Mouse (Mus musculus) CH12.LX (cell line): ENCODE measurements around the gene Fem1b. TPM values are rescaled to one million over a fixed set of nuclear protein-coding genes. Genes with fewer than 3 reads are reported as not detected.
"Not testable (repeated sequence)": the region's sequence is repeated elsewhere in the genome, so short reads cannot be mapped to it uniquely, and the experiment has no call there.

ENCODE experiments used
- DNase-seq: peaks from one replicate; pipeline ENCODE4 v3.0.0-alpha.2; 2013; ENCODE audit errors: extremely low read depth
- H3K27ac ChIP-seq: 2 replicates; pipeline ENCODE4 v1.5.1; 2012; ENCODE audit warnings: low read depth, mild to moderate bottlenecking, control low read depth, moderate library complexity; ENCODE audit not compliant: insufficient read depth
- H3K27me3 ChIP-seq: replicated peaks from 2 replicates; pipeline ENCODE3; 2012; ENCODE audit warnings: inconsistent platforms
- H3K36me3 ChIP-seq, 2 experiments: replicated peaks in 1 of 2; 2 replicates each; pipeline versions ENCODE3 to v1.6.1; 2012; ENCODE audit warnings: inconsistent platforms in 1 of 2, low read length in 1 of 2, mild to moderate bottlenecking in 1 of 2, mixed read lengths in 1 of 2, moderate library complexity in 1 of 2; ENCODE audit not compliant: control insufficient read depth in 1 of 2, insufficient read depth in 1 of 2
- H3K4me1 ChIP-seq, 2 experiments: 2 replicates each; pipeline ENCODE4 v1.6.1; 2012; ENCODE audit warnings: inconsistent platforms in 1 of 2, moderate library complexity in 1 of 2; ENCODE audit not compliant: insufficient read depth in 2 of 2, control insufficient read depth in 1 of 2
- H3K4me2 ChIP-seq: 2 replicates; pipeline ENCODE4 v1.6.1; 2012; ENCODE audit warnings: low read depth, mild to moderate bottlenecking, control low read depth; ENCODE audit not compliant: poor library complexity, insufficient read depth, severe bottlenecking
- H3K4me3 ChIP-seq, 3 experiments: fragments of 150-350 bp in 1 of 3; sonication (generic) in 1 of 3; replicated peaks in 1 of 3; 2 replicates each; pipeline versions ENCODE3 to v1.5.1; 2011 to 2012; ENCODE audit warnings: low read depth in 2 of 3, low read length in 2 of 3, mild to moderate bottlenecking in 2 of 3, moderate library complexity in 2 of 3, control low read depth in 1 of 3, improper control_type of control experiment in 1 of 3, inconsistent platforms in 1 of 3, mixed read lengths in 1 of 3; ENCODE audit not compliant: poor library complexity in 1 of 3
- H3K79me2 ChIP-seq: replicated peaks from 2 replicates; pipeline ENCODE4 v1.6.1; 2012; ENCODE audit warnings: mild to moderate bottlenecking, moderate library complexity; ENCODE audit not compliant: control insufficient read depth, poor library complexity, insufficient read depth, severe bottlenecking; ENCODE audit errors: extremely low read depth
- H3K9ac ChIP-seq: 2 replicates; pipeline ENCODE4 v1.6.1; 2012; ENCODE audit warnings: low read depth, mild to moderate bottlenecking, control low read depth, moderate library complexity; ENCODE audit not compliant: insufficient read depth
- H3K9me3 ChIP-seq: replicated peaks from 2 replicates; pipeline ENCODE3; 2012; ENCODE audit warnings: low read length, inconsistent platforms, mixed read lengths
- BHLHE40 ChIP-seq: IDR thresholded peaks from 2 replicates; pipeline ENCODE4 v1.6.1; 2011; ENCODE audit warnings: mild to moderate bottlenecking, low read depth, low read length, improper control_type of control experiment
- CHD1 ChIP-seq: IDR thresholded peaks from 2 replicates; pipeline ENCODE4 v1.6.1; 2012; ENCODE audit warnings: low read depth, low read length, improper control_type of control experiment, inconsistent platforms
- CHD2 ChIP-seq: IDR thresholded peaks from 2 replicates; pipeline ENCODE4 v1.6.1; 2011; ENCODE audit warnings: low read length, improper control_type of control experiment
- CTCF ChIP-seq, 2 experiments: IDR thresholded peaks in 1 of 2; conservative IDR thresholded peaks in 1 of 2; 2 replicates each; pipeline ENCODE4 v1.5.1; 2011 to 2012; ENCODE audit warnings: low read depth in 2 of 2, low read length in 2 of 2, improper control_type of control experiment in 1 of 2, inconsistent platforms in 1 of 2, mild to moderate bottlenecking in 1 of 2, moderate library complexity in 1 of 2
- E2F4 ChIP-seq: IDR thresholded peaks from 2 replicates; pipeline ENCODE4 v1.6.1; 2011; ENCODE audit warnings: low read depth, low read length, improper control_type of control experiment; ENCODE audit not compliant: insufficient replicate concordance
- EP300 ChIP-seq: IDR thresholded peaks from 2 replicates; pipeline ENCODE4 v1.6.1; 2011; ENCODE audit warnings: low read length, improper control_type of control experiment
- JUND ChIP-seq: conservative IDR thresholded peaks from 2 replicates; pipeline ENCODE4 v1.6.1; 2011; ENCODE audit warnings: low read depth, low read length, improper control_type of control experiment
- MAFK ChIP-seq: IDR thresholded peaks from 2 replicates; pipeline ENCODE4 v1.6.1; 2011; ENCODE audit warnings: low read length, improper control_type of control experiment; ENCODE audit not compliant: insufficient replicate concordance
- MAX ChIP-seq: IDR thresholded peaks from 2 replicates; pipeline ENCODE4 v1.6.1; 2011; ENCODE audit warnings: low read length, improper control_type of control experiment
- MEF2A ChIP-seq: IDR thresholded peaks from 2 replicates; pipeline ENCODE4 v1.6.1; 2014; ENCODE audit warnings: low read depth, mild to moderate bottlenecking, inconsistent platforms, low read length, improper control_type of control experiment, borderline replicate concordance
- MXI1 ChIP-seq: IDR thresholded peaks from 2 replicates; pipeline ENCODE4 v1.6.1; 2011; ENCODE audit warnings: mild to moderate bottlenecking, low read depth, low read length, improper control_type of control experiment
- MYC ChIP-seq: IDR thresholded peaks from 2 replicates; pipeline ENCODE4 v1.6.1; 2011; ENCODE audit warnings: low read depth, mild to moderate bottlenecking, improper control_type of control experiment, low read length
- NELFE ChIP-seq: IDR thresholded peaks from 2 replicates; pipeline ENCODE4 v1.6.1; 2011; ENCODE audit warnings: low read depth, low read length, improper control_type of control experiment
- POLR2AphosphoS2 ChIP-seq: IDR thresholded peaks from 2 replicates; pipeline ENCODE4 v1.6.1; 2011; ENCODE audit warnings: low read depth, low read length, improper control_type of control experiment
- RAD21 ChIP-seq: IDR thresholded peaks from 2 replicates; pipeline ENCODE4 v1.6.1; 2011; ENCODE audit warnings: low read depth, mild to moderate bottlenecking, low read length, improper control_type of control experiment, moderate library complexity
- RCOR1 ChIP-seq: conservative IDR thresholded peaks from 2 replicates; pipeline ENCODE4 v1.6.1; 2012; ENCODE audit warnings: low read depth, mild to moderate bottlenecking, inconsistent platforms, low read length, improper control_type of control experiment
- SIN3A ChIP-seq: IDR thresholded peaks from 2 replicates; pipeline ENCODE4 v1.6.1; 2012; ENCODE audit warnings: low read length, improper control_type of control experiment, inconsistent platforms
- SMC3 ChIP-seq: IDR thresholded peaks from 2 replicates; pipeline ENCODE4 v1.6.1; 2011; ENCODE audit warnings: low read depth, low read length, improper control_type of control experiment
- TBP ChIP-seq: conservative IDR thresholded peaks from 2 replicates; pipeline ENCODE4 v1.6.1; 2011; ENCODE audit warnings: low read depth, low read length, improper control_type of control experiment
- UBTF ChIP-seq: IDR thresholded peaks from 2 replicates; pipeline ENCODE4 v1.6.1; 2012; ENCODE audit warnings: low read depth, mild to moderate bottlenecking, inconsistent platforms, low read length, improper control_type of control experiment, moderate library complexity
- USF1 ChIP-seq: IDR thresholded peaks from 2 replicates; pipeline ENCODE4 v1.6.1; 2014; ENCODE audit warnings: low read depth, mild to moderate bottlenecking, inconsistent platforms, low read length, improper control_type of control experiment
- ZKSCAN1 ChIP-seq: IDR thresholded peaks from 2 replicates; pipeline ENCODE4 v1.6.1; 2012; ENCODE audit warnings: low read depth, inconsistent platforms, low read length, improper control_type of control experiment, borderline replicate concordance
- ZMIZ1 ChIP-seq: IDR thresholded peaks from 2 replicates; pipeline ENCODE4 v1.6.1; 2012; ENCODE audit warnings: low read depth, mild to moderate bottlenecking, inconsistent platforms, low read length, improper control_type of control experiment
- dilution Hi-C: fragments of 300-500 bp; cut with MboI; formaldehyde crosslinking; loops from 2 replicates; pipeline ENCODE4 v1.14.3; 2020; ENCODE audit warnings: low sequenced_read_pairs; ENCODE audit not compliant: extremely low pct_unique_long_range_greater_than_20kb, extremely low pct_ligation_motif_present
- in situ Hi-C: fragments of 300-500 bp; cut with MboI; formaldehyde crosslinking; loops from 3 replicates; pipeline ENCODE4 v1.14.3; 2019; ENCODE audit warnings: low sequenced_read_pairs, low pct_ligation_motif_present, low pct_unique_long_range_greater_than_20kb, mixed read lengths
- polyA plus RNA-seq: library from polyadenylated mRNA; unstranded; fragments of >175 nt; gene quantifications from 2 replicates; pipeline ENCODE4 v1.2.1, GENCODE M21; 2012; ENCODE audit warnings: low read depth; ENCODE audit not compliant: insufficient read length
- total RNA-seq, 2 experiments: library from RNA; depleted of rRNA; stranded (reverse); fragments of 300-350 nt in 1 of 2; fragments of >200 nt in 1 of 2; gene quantifications; 2 replicates each; pipeline ENCODE4 v1.2.3; 2012 to 2014

The Fem1b gene
- total and polyA plus RNA-seq, 3 experiments: 26.8 to 34.6 (median 30.1) TPM

- Histone ChIP-seq H3K36me3 (no peaks in the 10 kb centered on the region), H3K79me2 (no peaks in the 10 kb centered on the region), H3K4me1 (peaks cover 12 to 25% of the 10 kb centered on the region in 2 experiments), H3K27me3 (no peaks in the 10 kb centered on the region), H3K27ac (no peak overlapping the region), H3K9ac (no peak overlapping the region), H3K4me2 (no peak overlapping the region), H3K9me3 (no peaks in the 10 kb centered on the region), H3K4me3 (no peak overlapping the region)
- DNase-seq: no peak
- dilution Hi-C loops: no loop called here
- in situ Hi-C loops: loop anchor here (25.0 kb wide), 1 partner anchor 565 kb away; the partner anchor contains the start of genes 2300009A05Rik and Map2k5
- TF ChIP-seq EP300 (no peak), UBTF (no peak), E2F4 (no peak), ZMIZ1 (no peak), SIN3A (no peak), BHLHE40 (no peak), CTCF (conservative IDR thresholded peaks at IDR 0.05 in 1 of 2, IDR thresholded peaks at IDR 0.05 in 1 of 2; ENCODE audit: low read depth in 2 of 2, low read length in 2 of 2) (no peak), SMC3 (no peak), MYC (no peak)
These were observed 10.1 kb upstream of the Fem1b start for GRCm38 (mm10) chr9:62821811-62822210.

GRCm38 (mm10) chr9:62820829-62821228, 9.1 kb upstream of the Fem1b start:
- Histone ChIP-seq H3K4me3 (no peak overlapping the region), H3K9ac (no peak overlapping the region), H3K4me2 (no peak overlapping the region), H3K4me1 (peaks cover 15 to 30% of the 10 kb centered on the region in 2 experiments), H3K9me3 (no peaks in the 10 kb centered on the region), H3K36me3 (no peaks in the 10 kb centered on the region), H3K79me2 (no peaks in the 10 kb centered on the region), H3K27ac (no peak overlapping the region), H3K27me3 (no peaks in the 10 kb centered on the region)
- no peak for TF ChIP-seq ZKSCAN1
- no peak for TF ChIP-seq USF1
- no peak for TF ChIP-seq RAD21
- no peak for TF ChIP-seq JUND
- no peak for TF ChIP-seq SIN3A
- no peak for TF ChIP-seq RCOR1
- TF ChIP-seq CHD2: no peak
- no peak for TF ChIP-seq TBP
- TF ChIP-seq SMC3: no peak
- TF ChIP-seq MEF2A: no peak
- no peak for TF ChIP-seq NELFE
- TF ChIP-seq MAFK: no peak
- TF ChIP-seq MAX: no peak
- TF ChIP-seq E2F4: no peak
- TF ChIP-seq MXI1: no peak
- TF ChIP-seq POLR2AphosphoS2: no peak
- no peak for TF ChIP-seq CHD1
- dilution Hi-C loops: no loop called here
- in situ Hi-C loops: loop anchor here (25.0 kb wide), 1 partner anchor 566 kb away; the partner anchor contains the start of genes 2300009A05Rik and Map2k5
- DNase-seq: no peak

- in situ Hi-C loops: loop anchor here (25.0 kb wide), 1 partner anchor 567 kb away; the partner anchor contains the start of genes 2300009A05Rik and Map2k5
- peaks cover 18 to 34% of the 10 kb centered on the region in 2 experiments for H3K4me1 ChIP-seq
- DNase-seq, H3K4me2 ChIP-seq, H3K4me3 ChIP-seq, H3K9ac ChIP-seq, H3K27ac ChIP-seq, H3K36me3 ChIP-seq, dilution Hi-C loops, H3K27me3 ChIP-seq, H3K9me3 ChIP-seq, H3K79me2 ChIP-seq: not testable (repeated sequence)
These were observed 8.2 kb upstream of the Fem1b start for GRCm38 (mm10) chr9:62819910-62820309.
